Mouse (Mus musculus) stomach, embryonic 15.5 days (tissue): Measurements from ENCODE around the gene Akt1s1. TPM values are rescaled to one million over a fixed set of nuclear protein-coding genes. Genes with fewer than 3 reads are reported as not detected.

ENCODE experiments used
- ATAC-seq: fragments of 200-750 bp; cut with Nextera tagmentation; 2 replicates; pipeline ENCODE4 v1.8.0; 2017; ENCODE audit warnings: low read depth, moderate number of reproducible peaks, moderate TSS enrichment; ENCODE audit not compliant: insufficient read depth, low FRiP score
- H3K27ac ChIP-seq: fragments of 300-500 bp; sonication (generic); 2 replicates; pipeline ENCODE4 v1.5.1; 2015; ENCODE audit warnings: mild to moderate bottlenecking, inconsistent platforms
- H3K27me3 ChIP-seq: fragments of 300-500 bp; sonication (generic); replicated peaks from 2 replicates; pipeline ENCODE4 v1.6.1; 2015; ENCODE audit warnings: inconsistent platforms
- H3K36me3 ChIP-seq: fragments of 300-500 bp; sonication (generic); 2 replicates; pipeline ENCODE4 v1.6.1; 2015; ENCODE audit warnings: inconsistent platforms
- H3K4me1 ChIP-seq: fragments of 300-500 bp; sonication (generic); 2 replicates; pipeline ENCODE4 v1.6.1; 2015; ENCODE audit warnings: inconsistent platforms
- H3K4me2 ChIP-seq: fragments of 300-500 bp; sonication (generic); 2 replicates; pipeline ENCODE4 v1.6.1; 2015; ENCODE audit warnings: mild to moderate bottlenecking, inconsistent platforms
- H3K4me3 ChIP-seq: fragments of 300-500 bp; sonication (generic); replicated peaks from 2 replicates; pipeline ENCODE4 v1.5.1; 2015; ENCODE audit warnings: inconsistent platforms
- H3K9ac ChIP-seq: fragments of 300-500 bp; sonication (generic); 2 replicates; pipeline ENCODE4 v1.6.1; 2015; ENCODE audit warnings: inconsistent platforms
- H3K9me3 ChIP-seq: fragments of 300-500 bp; sonication (generic); 2 replicates; pipeline ENCODE4 v1.6.1; 2016; ENCODE audit warnings: inconsistent platforms
- WGBS: fragments of 180-500 bp; shearing (Covaris S2); methylation state at CpG from one replicate; pipeline ENCODE4 v1.1.7; 2015; 5-methylcytosine and 5-hydroxymethylcytosine counted together
- polyA plus RNA-seq: library from polyadenylated mRNA; unstranded; fragments of >200 nt; fragmentation: Nextera tagmentation; extraction: Ambion mirVana; gene quantifications from 2 replicates; pipeline ENCODE4 v1.2.1, GENCODE M21; 2015

Akt1s1 gene
- polyA plus RNA-seq, 1 experiment from 2014 or later, result 112 TPM

DNA sequence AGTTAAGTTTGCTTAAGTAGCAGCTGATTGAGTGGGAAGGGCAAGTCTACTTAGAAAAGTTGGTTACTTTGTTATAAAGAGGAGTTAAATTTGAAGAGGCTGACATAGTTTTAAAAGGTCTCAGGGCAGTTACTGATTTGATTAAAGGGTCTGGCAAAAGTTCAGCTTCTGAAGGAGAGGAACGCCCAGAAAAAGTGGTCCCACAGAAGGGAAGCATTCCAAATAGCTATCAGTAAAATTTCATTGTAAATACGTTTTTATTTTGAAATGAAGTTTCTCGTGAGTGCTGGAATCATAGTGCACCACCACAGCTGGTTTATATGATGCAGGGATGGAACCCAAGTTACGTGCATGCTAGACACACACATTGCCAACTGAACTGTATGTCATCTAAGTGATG is 16.0 kb upstream of the Akt1s1 start:
- Histone ChIP-seq H3K9ac (no peak overlapping the region), H3K36me3 (peaks cover 43% of the 10 kb centered on the region), H3K9me3 (no peaks in the 10 kb centered on the region), H3K4me2 (no peak overlapping the region), H3K27me3 (no peaks in the 10 kb centered on the region), H3K4me3 (no peak overlapping the region), H3K4me1 (peaks cover 6% of the 10 kb centered on the region; the same call in 1 of the 2 replicates), H3K27ac (no peak overlapping the region)
- no peak for ATAC-seq
- WGBS, result 46% methylated on average over 4 of the region's 4 CpGs

DNA sequence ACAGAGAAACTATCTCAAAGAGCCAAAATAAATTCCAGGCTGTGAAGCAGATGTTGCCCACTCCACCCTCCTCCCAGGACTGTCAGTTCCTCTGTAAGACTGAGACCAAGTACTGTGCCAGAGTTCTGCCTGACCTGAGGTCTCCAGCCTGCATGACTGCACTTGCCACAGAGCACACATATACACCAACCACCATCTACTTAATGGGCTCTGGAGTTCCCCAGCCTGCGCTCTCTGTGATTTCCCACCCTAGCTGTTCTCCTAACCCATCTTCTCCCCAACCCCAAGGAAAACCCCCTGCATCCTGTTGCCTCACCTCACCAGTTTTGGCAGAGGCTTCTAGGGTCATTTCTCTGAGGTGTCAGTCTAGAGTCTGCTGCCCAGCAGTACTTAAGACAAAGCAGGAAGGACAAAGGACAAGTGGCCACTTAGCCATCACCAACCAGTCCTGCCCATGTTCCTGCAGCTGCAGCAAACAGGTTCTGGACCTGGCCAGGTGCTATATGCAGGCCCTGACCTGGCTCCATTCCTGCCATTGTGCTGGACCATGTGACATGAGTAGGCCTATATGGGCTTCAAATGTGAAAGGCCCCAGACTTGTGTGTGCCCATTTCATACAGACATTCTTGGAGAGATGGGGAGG is 13.3 kb upstream of the Akt1s1 start:
- H3K9me3 ChIP-seq, result no peaks in the 10 kb centered on the region
- no peak for ATAC-seq
- peaks cover 21% of the 10 kb centered on the region for H3K4me1 ChIP-seq
- peaks cover 3% of the 10 kb centered on the region for H3K27me3 ChIP-seq
- H3K4me3 ChIP-seq, result no peak overlapping the region
- peaks cover 19% of the 10 kb centered on the region for H3K36me3 ChIP-seq
- H3K27ac ChIP-seq, result no peak overlapping the region
- WGBS, result 87% methylated on average over 1 of the region's 1 CpGs
- H3K4me2 ChIP-seq, result no peak overlapping the region
- H3K9ac ChIP-seq, result no peak overlapping the region

DNA sequence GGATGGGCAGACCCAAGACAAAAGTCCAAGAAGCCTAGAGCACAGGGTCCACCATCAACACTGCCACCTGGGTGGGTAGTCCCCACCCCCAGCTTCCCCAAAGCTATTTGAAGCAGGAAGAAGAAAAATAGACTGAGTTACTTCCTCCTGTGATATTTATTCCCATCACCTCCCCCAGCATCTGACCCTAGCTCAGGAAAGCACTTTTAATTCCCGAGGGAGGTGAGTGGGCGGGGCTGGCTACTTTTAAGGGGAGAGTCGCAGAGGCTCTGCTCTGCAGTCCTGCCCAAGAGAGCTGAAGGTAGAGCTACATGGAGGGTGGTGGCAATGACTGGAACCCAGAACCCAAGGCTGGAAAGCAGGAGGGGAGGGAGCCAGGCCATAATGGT is 12.8 kb upstream of the Akt1s1 start:
- no peak for ATAC-seq
- H3K36me3 ChIP-seq, result peaks cover 18% of the 10 kb centered on the region
- no peak overlapping the region for H3K9ac ChIP-seq
- 39% methylated on average over 3 of the region's 3 CpGs for WGBS
- peaks cover 4% of the 10 kb centered on the region for H3K27me3 ChIP-seq
- no peak overlapping the region for H3K4me3 ChIP-seq
- H3K9me3 ChIP-seq, result no peaks in the 10 kb centered on the region
- H3K4me2 ChIP-seq, result no peak overlapping the region
- no peak overlapping the region for H3K27ac ChIP-seq
- H3K4me1 ChIP-seq, result peaks cover 21% of the 10 kb centered on the region

DNA sequence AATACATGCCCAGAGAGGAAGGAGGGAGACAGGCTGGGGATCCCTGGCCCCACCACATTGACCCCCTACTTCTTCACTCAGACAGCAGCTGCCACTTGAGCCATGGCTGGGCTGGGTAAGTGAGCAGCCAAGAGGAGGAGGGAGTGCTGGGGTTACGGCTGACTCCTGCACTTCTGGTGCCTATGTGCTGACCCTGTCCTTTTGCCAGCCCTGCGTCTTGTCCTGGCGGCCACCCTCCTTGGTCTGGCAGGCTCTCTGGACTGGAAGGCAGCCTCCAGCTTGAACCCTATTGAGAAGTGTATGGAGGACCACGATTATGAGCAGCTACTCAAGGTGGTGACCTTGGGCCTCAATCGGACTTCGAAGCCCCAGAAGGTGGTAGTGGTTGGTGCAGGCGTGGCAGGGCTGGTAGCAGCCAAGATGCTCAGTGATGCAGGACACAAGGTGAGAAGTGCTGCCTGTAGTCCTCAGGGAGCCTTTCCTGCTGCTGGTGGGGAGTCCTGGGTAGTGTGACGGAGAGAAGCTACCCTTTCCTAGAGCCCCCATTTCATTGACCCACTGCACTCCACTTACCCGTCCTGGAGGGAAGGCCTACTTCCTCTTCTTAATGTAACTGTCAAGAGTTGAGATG is 12.3 kb upstream of the Akt1s1 start:
- Histone ChIP-seq H3K4me3 (no peak overlapping the region), H3K27me3 (peaks cover 7% of the 10 kb centered on the region), H3K36me3 (peaks cover 13% of the 10 kb centered on the region; the same call in 1 of the 2 replicates), H3K4me1 (peaks cover 21% of the 10 kb centered on the region), H3K9me3 (no peaks in the 10 kb centered on the region), H3K27ac (no peak overlapping the region), H3K9ac (no peak overlapping the region), H3K4me2 (no peak overlapping the region)
- WGBS, result 81% methylated on average over 9 of the region's 9 CpGs
- no peak for ATAC-seq

DNA sequence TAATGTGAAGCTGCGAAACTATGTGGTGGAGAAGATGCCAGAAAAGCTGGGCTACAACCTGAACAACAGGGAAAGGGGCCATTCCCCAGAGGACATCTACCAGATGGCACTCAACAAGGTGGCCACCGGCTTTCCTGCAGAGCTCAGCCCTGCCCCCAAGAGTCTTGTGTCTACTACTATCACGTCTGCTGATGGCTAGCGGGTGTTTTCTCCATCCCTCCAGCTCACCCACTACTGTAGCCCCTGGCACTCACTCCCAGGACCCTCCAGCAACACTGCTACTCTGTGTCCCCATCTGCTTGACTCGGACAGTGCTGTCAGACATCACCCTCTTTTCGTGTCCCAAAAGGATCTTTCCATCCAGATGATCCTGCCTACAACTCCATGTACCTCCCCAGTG is 10.7 kb upstream of the Akt1s1 start:
- H3K4me1 ChIP-seq, result peaks cover 17% of the 10 kb centered on the region
- WGBS, result 84% methylated on average over 6 of the region's 6 CpGs
- ATAC-seq, result no peak
- H3K4me3 ChIP-seq, result no peak overlapping the region
- peaks cover 16% of the 10 kb centered on the region for H3K36me3 ChIP-seq
- H3K27ac ChIP-seq, result no peak overlapping the region
- no peaks in the 10 kb centered on the region for H3K9me3 ChIP-seq
- peaks cover 10% of the 10 kb centered on the region for H3K27me3 ChIP-seq
- H3K9ac ChIP-seq, result no peak overlapping the region
- H3K4me2 ChIP-seq, result no peak overlapping the region

DNA sequence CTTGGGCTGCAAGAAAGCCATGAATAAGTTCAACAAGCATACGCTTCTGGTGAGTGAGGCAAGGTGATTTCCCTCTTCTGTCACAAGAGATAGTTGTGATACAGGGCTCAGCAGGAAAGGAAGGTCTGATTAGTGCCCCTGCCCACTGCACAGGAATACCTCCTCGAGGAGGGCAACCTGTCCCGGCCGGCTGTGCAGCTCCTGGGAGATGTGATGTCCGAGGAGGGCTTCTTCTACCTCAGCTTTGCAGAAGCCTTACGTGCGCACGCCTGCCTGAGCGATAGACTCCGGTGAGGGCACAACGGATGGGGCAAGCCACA is 9.7 kb upstream of the Akt1s1 start:
- Histone ChIP-seq H3K4me1 (peaks cover 15% of the 10 kb centered on the region), H3K4me3 (peak overlapping the region; percentile 31), H3K9ac (peak overlapping the region; percentile 32; the same call in 1 of the 2 replicates), H3K36me3 (peaks cover 27% of the 10 kb centered on the region), H3K4me2 (peak overlapping the region; percentile 78), H3K27ac (no peak overlapping the region), H3K9me3 (no peaks in the 10 kb centered on the region), H3K27me3 (peaks cover 10% of the 10 kb centered on the region)
- ATAC-seq, result no peak
- WGBS, result 27% methylated on average over 11 of the region's 11 CpGs

DNA sequence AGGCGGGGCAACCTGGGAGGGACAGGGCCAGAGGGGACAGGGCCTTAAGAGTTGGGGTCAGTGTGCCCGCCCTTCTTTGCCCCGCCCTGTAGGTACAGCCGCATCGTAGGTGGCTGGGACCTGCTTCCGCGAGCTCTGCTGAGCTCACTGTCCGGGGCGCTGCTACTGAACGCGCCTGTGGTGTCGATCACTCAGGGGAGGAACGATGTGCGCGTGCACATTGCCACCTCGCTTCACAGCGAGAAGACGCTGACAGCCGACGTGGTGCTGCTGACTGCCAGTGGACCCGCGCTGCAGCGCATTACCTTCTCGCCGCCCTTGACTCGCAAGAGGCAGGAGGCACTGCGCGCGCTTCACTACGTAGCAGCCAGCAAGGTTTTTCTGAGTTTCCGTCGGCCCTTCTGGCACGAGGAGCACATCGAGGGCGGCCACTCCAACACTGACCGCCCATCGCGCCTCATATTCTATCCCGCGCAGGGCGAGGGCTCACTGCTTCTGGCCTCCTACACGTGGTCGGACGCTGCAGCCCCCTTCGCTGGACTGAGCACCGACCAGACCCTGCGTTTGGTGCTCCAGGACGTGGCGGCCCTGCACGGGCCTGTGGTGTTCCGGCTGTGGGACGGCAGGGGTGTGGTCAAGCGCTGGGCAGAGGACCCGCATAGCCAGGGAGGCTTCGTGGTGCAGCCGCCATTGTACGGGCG is 9.2 kb upstream of the Akt1s1 start:
- no peaks in the 10 kb centered on the region for H3K9me3 ChIP-seq
- H3K4me1 ChIP-seq, result peaks cover 15% of the 10 kb centered on the region
- peak overlapping the region; percentile 78 for H3K4me2 ChIP-seq
- H3K9ac ChIP-seq, result peak overlapping the region; percentile 32; the same call in 1 of the 2 replicates
- H3K36me3 ChIP-seq, result peaks cover 32% of the 10 kb centered on the region
- peak; percentile 13; the same call in 1 of the 2 replicates for ATAC-seq
- peaks cover 10% of the 10 kb centered on the region for H3K27me3 ChIP-seq
- H3K4me3 ChIP-seq, result peak overlapping the region; percentile 31
- WGBS, result 3% methylated on average over 58 of the region's 58 CpGs
- no peak overlapping the region for H3K27ac ChIP-seq

DNA sequence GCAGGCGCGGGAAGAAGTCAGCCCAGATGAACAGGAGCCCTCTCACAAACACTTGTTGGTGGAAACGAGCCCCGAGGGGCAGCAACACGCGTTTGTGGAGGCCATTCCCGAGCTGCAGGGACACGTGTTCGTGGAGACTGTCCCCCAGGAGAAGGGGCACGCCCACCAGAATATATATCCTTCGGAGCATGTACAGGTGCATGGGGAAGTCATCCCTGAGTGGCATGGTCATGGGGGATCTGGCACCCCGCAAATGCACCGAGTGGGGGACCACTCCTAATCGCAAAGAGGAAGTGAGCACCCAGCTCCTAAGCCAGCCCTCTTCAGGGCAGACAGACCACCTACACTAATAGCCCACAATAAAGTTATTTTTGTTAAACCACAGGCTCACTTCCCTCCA is 8.4 kb upstream of the Akt1s1 start:
- Histone ChIP-seq H3K4me3 (peak overlapping the region; percentile 31; the same call in 1 of the 2 replicates), H3K9me3 (no peaks in the 10 kb centered on the region), H3K4me1 (peaks cover 15% of the 10 kb centered on the region), H3K27ac (no peak overlapping the region), H3K27me3 (peaks cover 10% of the 10 kb centered on the region), H3K4me2 (peak overlapping the region; percentile 78), H3K9ac (no peak overlapping the region), H3K36me3 (peaks cover 40% of the 10 kb centered on the region)
- no peak for ATAC-seq
- WGBS, result 57% methylated on average over 14 of the region's 14 CpGs

DNA sequence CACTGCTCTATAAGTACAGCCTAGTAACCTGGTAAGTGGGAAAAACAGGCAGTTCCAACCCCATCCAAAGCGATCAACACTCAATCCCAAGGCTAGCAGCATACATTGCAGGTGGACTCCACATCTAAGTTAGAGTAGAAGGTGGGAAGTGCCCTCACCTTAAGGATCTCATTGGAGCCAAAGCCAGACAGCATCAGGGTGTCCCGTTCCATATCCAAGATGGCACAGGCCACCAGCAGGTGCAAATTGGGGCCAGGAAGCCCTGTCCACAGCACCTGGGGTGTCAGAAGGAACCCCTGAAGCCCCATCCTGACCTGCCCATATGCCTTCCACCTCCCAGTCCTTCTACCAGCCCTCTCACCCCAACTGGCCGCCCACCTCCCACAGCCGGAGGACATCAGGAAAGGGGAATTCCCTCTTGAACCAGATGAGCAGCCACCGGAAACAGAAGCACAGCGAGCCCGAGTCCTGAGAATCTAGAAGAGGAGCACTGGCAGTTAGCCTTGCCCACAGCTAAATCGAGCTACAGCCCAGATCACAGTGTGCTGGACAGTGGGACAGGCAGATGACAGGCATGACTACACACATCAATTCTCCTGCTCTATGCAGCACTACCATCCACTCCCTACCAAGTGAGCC is 6.8 kb upstream of the Akt1s1 start:
- Histone ChIP-seq H3K9ac (no peak overlapping the region), H3K27me3 (peaks cover 10% of the 10 kb centered on the region), H3K27ac (no peak overlapping the region), H3K4me1 (peaks cover 15% of the 10 kb centered on the region), H3K4me2 (no peak overlapping the region), H3K4me3 (no peak overlapping the region), H3K36me3 (peaks cover 51% of the 10 kb centered on the region), H3K9me3 (no peaks in the 10 kb centered on the region)
- WGBS, result 83% methylated on average over 8 of the region's 8 CpGs
- ATAC-seq, result no peak

DNA sequence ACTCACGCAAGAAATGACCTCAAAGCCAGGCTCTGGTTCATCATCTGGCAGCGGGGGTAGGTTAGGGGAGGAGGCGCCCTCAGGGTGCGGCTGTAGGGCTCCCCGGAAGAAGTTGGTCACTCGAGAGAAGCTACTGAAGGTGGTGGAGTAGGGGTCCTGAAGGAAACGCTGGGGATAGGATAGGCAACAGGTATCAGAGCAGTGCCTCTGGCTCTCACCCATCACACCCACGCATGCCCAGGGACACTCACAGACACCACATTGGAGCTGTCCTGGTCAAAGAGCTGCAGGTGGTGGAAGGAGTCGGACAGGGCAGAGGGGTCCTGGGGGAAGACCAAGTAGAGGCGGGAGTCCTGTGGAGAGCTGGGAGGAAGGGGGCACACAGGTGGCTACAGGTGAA is 3.8 kb upstream of the Akt1s1 start:
- no peaks in the 10 kb centered on the region for H3K9me3 ChIP-seq

DNA sequence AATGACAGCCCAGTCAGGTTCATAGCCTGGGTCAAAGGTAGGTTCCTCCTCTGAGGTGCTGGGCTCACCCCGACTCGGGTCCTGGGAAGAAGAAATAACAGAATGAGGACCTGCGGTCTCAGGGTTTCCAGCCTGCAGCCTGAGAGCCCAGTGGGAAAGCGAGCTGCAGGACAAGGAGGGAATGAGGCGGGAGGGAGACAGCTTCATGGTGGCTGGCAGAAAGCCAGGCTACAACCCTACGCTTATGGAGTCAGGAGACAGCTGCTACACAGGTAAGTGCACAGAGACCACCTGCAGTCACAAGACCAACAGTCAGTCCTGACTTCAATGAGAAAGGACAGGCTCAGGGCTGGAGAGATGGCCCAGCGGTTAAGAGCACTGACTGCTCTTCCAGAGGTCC is 2.0 kb upstream of the Akt1s1 start:
- 94% methylated on average over 7 of the region's 7 CpGs for WGBS
- Histone ChIP-seq H3K27ac (no peak overlapping the region), H3K27me3 (0 out of 2 replicates have a peak, but pooled peaks cover under 1% of the 10 kb centered on the region), H3K4me2 (no peak overlapping the region), H3K4me3 (no peak overlapping the region), H3K36me3 (peaks cover 47% of the 10 kb centered on the region), H3K4me1 (peaks cover 23% of the 10 kb centered on the region), H3K9me3 (no peaks in the 10 kb centered on the region), H3K9ac (no peak overlapping the region)
- ATAC-seq, result no peak

More for the DNA sequence above, 3.8 kb upstream of the Akt1s1 start:
- no peak overlapping the region for H3K27ac ChIP-seq
- ATAC-seq, result no peak
- H3K27me3 ChIP-seq, result peaks cover 10% of the 10 kb centered on the region
- peaks cover 12% of the 10 kb centered on the region for H3K4me1 ChIP-seq
- peaks cover 51% of the 10 kb centered on the region for H3K36me3 ChIP-seq
- no peak overlapping the region for H3K9ac ChIP-seq
- no peak overlapping the region for H3K4me3 ChIP-seq
- 93% methylated on average over 10 of the region's 10 CpGs for WGBS
- no peak overlapping the region for H3K4me2 ChIP-seq

DNA sequence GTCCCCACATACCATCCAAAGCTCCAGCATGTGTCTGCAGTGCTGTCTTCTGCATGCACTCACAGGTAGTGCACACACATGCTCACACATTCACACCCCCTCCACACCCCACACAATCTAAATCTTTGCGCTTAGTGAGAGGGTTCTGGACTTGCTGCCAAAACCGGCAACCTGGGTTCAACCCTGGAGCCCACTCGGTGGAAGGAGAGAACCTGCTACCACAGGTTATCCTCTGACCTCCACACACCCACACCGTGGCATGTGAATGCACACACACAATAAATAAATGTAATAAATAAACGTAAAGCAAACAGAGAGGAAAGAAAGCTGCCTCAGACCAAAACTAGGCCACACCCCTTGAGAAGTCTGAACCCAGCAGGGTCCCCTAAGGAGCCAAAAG is 1.0 kb upstream of the Akt1s1 start:
- 57% methylated on average over 5 of the region's 5 CpGs for WGBS
- no peak for ATAC-seq

More for the DNA sequence above, 1.0 kb upstream of the Akt1s1 start:
- Histone ChIP-seq H3K27ac (no peak overlapping the region), H3K4me3 (peak overlapping the region; percentile 69), H3K9me3 (no peaks in the 10 kb centered on the region), H3K36me3 (peaks cover 44% of the 10 kb centered on the region), H3K9ac (peak overlapping the region; percentile 1; the same call in 1 of the 2 replicates), H3K4me1 (peaks cover 29% of the 10 kb centered on the region), H3K27me3 (no peaks in the 10 kb centered on the region), H3K4me2 (peak overlapping the region; percentile 68)
